Comparison of ENCODE assay signal across 8 mouse cellular contexts in the genomic region with DNA sequence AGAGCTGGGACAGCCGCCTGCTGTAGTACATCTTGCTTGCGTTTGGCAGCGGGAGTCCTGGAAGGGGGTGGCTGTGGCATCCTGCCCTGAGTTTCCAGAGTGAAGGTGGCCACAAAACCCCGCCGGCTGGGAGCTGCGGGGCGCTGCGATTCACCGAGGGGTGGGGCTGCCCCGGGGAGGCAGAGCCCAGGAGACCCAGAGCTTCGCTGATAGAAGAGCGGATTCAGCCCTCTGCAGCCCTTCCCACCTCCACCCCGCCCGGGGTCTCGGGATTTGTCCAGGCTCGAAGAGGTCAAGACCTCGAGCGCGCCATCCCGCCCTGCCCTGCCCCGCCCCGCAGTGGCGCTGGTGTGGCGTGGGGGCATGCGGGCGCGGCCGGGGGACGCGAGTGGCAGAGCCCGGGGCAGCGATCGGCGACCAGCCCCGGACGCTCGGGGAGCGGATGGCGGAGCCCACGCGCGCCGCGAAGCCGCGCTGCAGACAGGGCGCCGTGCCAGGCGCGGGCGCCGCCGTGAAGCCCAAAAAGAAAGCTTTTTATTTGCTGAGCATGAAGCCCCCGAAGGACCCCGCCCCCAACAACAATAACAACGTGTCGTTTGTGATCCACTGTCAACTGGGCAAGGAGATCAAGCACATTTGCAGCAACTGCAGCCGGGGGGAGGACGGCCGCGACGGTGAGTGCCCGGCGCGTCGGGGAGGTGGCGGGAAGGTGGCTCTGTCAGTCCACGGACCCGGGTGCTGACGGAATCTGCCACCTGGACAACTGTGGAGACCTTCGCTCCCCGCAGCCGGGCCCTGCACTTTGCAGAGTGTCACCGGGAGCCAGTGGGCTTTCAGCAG.
DNase-seq lines count a peak whose midpoint lies in the region; ATAC-seq and TF ChIP-seq lines count a peak whose summit lies in the region.

No protein-coding gene starts in this region.

- no peak for TF ChIP-seq POLR2A in bone marrow macrophage, adult 2 months (IDR thresholded peaks at IDR 0.05; ENCODE audit: borderline replicate concordance, low read depth, low read length)
- TF ChIP-seq POLR2A in embryonic fibroblast, embryonic 13.5 days (IDR thresholded peaks at IDR 0.05; ENCODE audit: low read depth, low read length) = no peak

- no peaks in the 10 kb centered on the region for H3K4me1 ChIP-seq in bone marrow macrophage, adult 2 months (ENCODE audit: control insufficient read depth, insufficient read depth, low read length)
- no peaks in the 10 kb centered on the region for H3K4me1 ChIP-seq in embryonic fibroblast, embryonic 13.5 days (ENCODE audit: control insufficient read depth, insufficient read depth, low read length)
- H3K4me1 ChIP-seq in heart, embryonic 16.5 days (ENCODE audit: control insufficient read depth, insufficient read depth, low read length) = no peaks in the 10 kb centered on the region
- H3K4me1 ChIP-seq in liver, postnatal 0 days (ENCODE audit: insufficient read depth) = no peaks in the 10 kb centered on the region

- H3K9me3 ChIP-seq in heart, embryonic 16.5 days (replicated peaks; ENCODE audit: control insufficient read depth, low read length) = no peaks in the 10 kb centered on the region
- H3K9me3 ChIP-seq in liver, postnatal 0 days (ENCODE audit: low read length) = no peaks in the 10 kb centered on the region

- peak overlapping the region; percentile 43 for H3K4me3 ChIP-seq in bone marrow macrophage, adult 2 months (ENCODE audit: insufficient read depth, low read length)
- H3K4me3 ChIP-seq in embryonic fibroblast, embryonic 13.5 days (ENCODE audit: insufficient read depth, low read length) = peak overlapping the region; percentile 43
- peak overlapping the region; percentile 74 for H3K4me3 ChIP-seq in heart, embryonic 16.5 days (ENCODE audit: low read length)
- peak overlapping the region; percentile 52 for H3K4me3 ChIP-seq in liver, postnatal 0 days (ENCODE audit: low read depth, low read length)

- peak overlapping the region; percentile 77 for H3K9ac ChIP-seq in heart, embryonic 16.5 days (ENCODE audit: low read length)
- no peak overlapping the region; the same call in 1 of the 2 replicates for H3K9ac ChIP-seq in liver, postnatal 0 days (replicated peaks)

- H3K4me2 ChIP-seq in heart, embryonic 16.5 days (ENCODE audit: low read depth, low read length) = peak overlapping the region; percentile 94
- H3K4me2 ChIP-seq in liver, postnatal 0 days (ENCODE audit: low read depth, low read length) = peak overlapping the region; percentile 73

- peak; percentile 45; the same call in 1 of the 2 replicates for ATAC-seq in heart, embryonic 16.5 days (replicated peaks; ENCODE audit: extremely low read depth, insufficient read depth, low FRiP score)
- ATAC-seq in liver, postnatal 0 days = no peak

- WGBS in heart, embryonic 16.5 days = under 1% methylated on average over 67 of the region's 74 CpGs
- 2% methylated on average over 69 of the region's 74 CpGs for WGBS in liver, postnatal 0 days (ENCODE audit: insufficient replicate concordance)

- H3K27ac ChIP-seq in bone marrow macrophage, adult 2 months (ENCODE audit: insufficient read depth, low read depth, low read length) = no peak overlapping the region
- H3K27ac ChIP-seq in embryonic fibroblast, embryonic 13.5 days (ENCODE audit: insufficient read depth, low read length) = no peak overlapping the region
- no peak overlapping the region for H3K27ac ChIP-seq in heart, embryonic 16.5 days (ENCODE audit: low read length)
- H3K27ac ChIP-seq in liver, postnatal 0 days (ENCODE audit: low read depth) = no peak overlapping the region

- TF ChIP-seq EP300 in liver, postnatal 0 days (IDR thresholded peaks at IDR 0.05; ENCODE audit: low read depth) = no peak

- peak; percentile 1 for DNase-seq in B cell, adult 2 months
- DNase-seq in kidney, postnatal 4 days = peak; percentile 53 to 66
- DNase-seq in liver, postnatal 0 days = peak; percentile 21
- peak; percentile 61 for DNase-seq in retina, embryonic 14.5 days (ENCODE audit: low spot score)
- DNase-seq in spleen, postnatal 36 days (ENCODE audit: low spot score in 2 of 2) = no peak

- H3K36me3 ChIP-seq in heart, embryonic 16.5 days (ENCODE audit: control insufficient read depth, insufficient read depth) = no peaks in the 10 kb centered on the region
- H3K36me3 ChIP-seq in liver, postnatal 0 days (replicated peaks; ENCODE audit: insufficient read depth, low read length) = no peaks in the 10 kb centered on the region

- TF ChIP-seq CTCF in bone marrow macrophage, adult 2 months (IDR thresholded peaks at IDR 0.05; ENCODE audit: low read depth, low read length) = no peak
- no peak for TF ChIP-seq CTCF in embryonic fibroblast, embryonic 13.5 days (IDR thresholded peaks at IDR 0.05; ENCODE audit: borderline replicate concordance, insufficient read depth, low read length)
- TF ChIP-seq CTCF in liver, postnatal 0 days (IDR thresholded peaks at IDR 0.05; ENCODE audit: low read depth) = no peak

- H3K27me3 ChIP-seq in heart, embryonic 16.5 days (ENCODE audit: control insufficient read depth, insufficient read depth, low read length) = no peaks in the 10 kb centered on the region
- peaks cover 30% of the 10 kb centered on the region for H3K27me3 ChIP-seq in liver, postnatal 0 days (ENCODE audit: insufficient read depth, low read length)

Comparison
In these comparisons a context has a peak if more than half of its experiments do, and no peak if none do; other contexts are left out.
1. DNase-seq: peak in B cell, adult 2 months (2 of 2), kidney, postnatal 4 days (2 of 2), liver, postnatal 0 days (single experiment) and retina, embryonic 14.5 days (single experiment); none in spleen, postnatal 36 days (0 of 2).
2. Peak in every context shown above with its lines, with median percentiles within 50 percentile points of each other: H3K4me3 ChIP-seq.